Mouse (Mus musculus) G1E (cell line): ENCODE data around the gene Flywch2. TPM values are rescaled to one million over a fixed set of nuclear protein-coding genes. Genes with fewer than 3 reads are reported as not detected.

ENCODE experiments used
- ATAC-seq: 2 replicates; pipeline ENCODE4 v1.8.0; 2016; ENCODE audit warnings: mild to moderate bottlenecking; ENCODE audit not compliant: insufficient number of reproducible peaks, poor library complexity, low FRiP score, severe bottlenecking; ENCODE audit errors: extremely low read depth
- DNase-seq: peaks from one replicate; pipeline ENCODE4 v3.0.0; 2012; ENCODE audit warnings: low spot score
- H3K27me3 ChIP-seq: 2 replicates; pipeline ENCODE4 v1.6.1; 2012; ENCODE audit warnings: mild to moderate bottlenecking, low read length, inconsistent platforms; ENCODE audit not compliant: insufficient read depth
- H3K36me3 ChIP-seq: replicated peaks from 2 replicates; pipeline ENCODE3; 2012; ENCODE audit warnings: mild to moderate bottlenecking, inconsistent platforms
- H3K4me1 ChIP-seq: 2 replicates; pipeline ENCODE4 v1.6.1; 2012; ENCODE audit warnings: low read depth, low read length, inconsistent platforms, mixed read lengths; ENCODE audit not compliant: insufficient read depth
- H3K4me3 ChIP-seq: 2 replicates; pipeline ENCODE4 v1.5.1; 2012; ENCODE audit warnings: low read depth, mild to moderate bottlenecking, inconsistent platforms, low read length, moderate library complexity, mixed read lengths
- H3K9me3 ChIP-seq: replicated peaks from 2 replicates; pipeline ENCODE4 v1.6.1; 2012; ENCODE audit warnings: inconsistent platforms
- CTCF ChIP-seq: IDR thresholded peaks from 2 replicates; pipeline ENCODE4 v1.5.1; 2012; ENCODE audit warnings: low read depth, low read length, inconsistent platforms, mixed read lengths
- GATA1 ChIP-seq: IDR thresholded peaks from 2 replicates; pipeline ENCODE4 v1.6.1; 2012; ENCODE audit warnings: borderline replicate concordance, low read length, inconsistent platforms, mixed read lengths
- GATA2 ChIP-seq: IDR thresholded peaks from 2 replicates; pipeline ENCODE4 v1.6.1; 2012; ENCODE audit warnings: low read depth, low read length, inconsistent platforms, borderline replicate concordance
- POLR2AphosphoS5 ChIP-seq: IDR thresholded peaks from 2 replicates; pipeline ENCODE4 v1.6.1; 2012; ENCODE audit warnings: low read depth, low read length, inconsistent platforms; ENCODE audit not compliant: insufficient replicate concordance
- TAL1 ChIP-seq: conservative IDR thresholded peaks from 2 replicates; pipeline ENCODE4 v1.6.1; 2012; ENCODE audit warnings: low read depth, low read length, inconsistent platforms, mixed read lengths
- polyA plus RNA-seq: library from polyadenylated mRNA; stranded (reverse); fragments of >175 nt; gene quantifications from 2 replicates; pipeline ENCODE4 v1.2.3, GENCODE M21; 2012
- total RNA-seq, 2 experiments: library from RNA; stranded (forward) in 1 of 2; stranded (reverse) in 1 of 2; fragments of 200-1000 nt in 1 of 2; fragments of >200 nt in 1 of 2; fragmentation: Nextera tagmentation in 1 of 2; gene quantifications; 2 replicates each; pipeline ENCODE4 v1.2.3; 2014 to 2017

The Flywch2 gene
- total and polyA plus RNA-seq, 3 experiments: not detected

GRCm38 (mm10) chr17:23738836-23739201 lies 47.1 kb downstream of the Flywch2 start:
- no peak for TF ChIP-seq GATA2
- no peak for TF ChIP-seq CTCF
- TF ChIP-seq POLR2AphosphoS5: no peak
- no peak for TF ChIP-seq GATA1
- TF ChIP-seq TAL1: no peak
- Histone ChIP-seq H3K4me3 (no peak overlapping the region), H3K9me3 (no peaks in the 10 kb centered on the region), H3K36me3 (peaks cover 39% of the 10 kb centered on the region), H3K27me3 (peaks cover 59% of the 10 kb centered on the region), H3K4me1 (peaks cover 30% of the 10 kb centered on the region)
- DNase-seq: no peak
- no peak for ATAC-seq

- ATAC-seq: no peak
- peaks cover 50% of the 10 kb centered on the region for H3K27me3 ChIP-seq
Observed at GRCm38 (mm10) chr17:23737493-23738445, 48.1 kb downstream of the Flywch2 start.

GRCm38 (mm10) chr17:23734341-23734740 lies 51.5 kb downstream of the Flywch2 start:
- ATAC-seq (no peak), DNase-seq (no peak)
- H3K36me3 ChIP-seq: peaks cover 66% of the 10 kb centered on the region
- H3K4me1 ChIP-seq: peaks cover 14% of the 10 kb centered on the region
- H3K4me3 ChIP-seq: no peak overlapping the region
- peaks cover 17% of the 10 kb centered on the region for H3K27me3 ChIP-seq
- no peaks in the 10 kb centered on the region for H3K9me3 ChIP-seq
- no peak for TF ChIP-seq CTCF
- TF ChIP-seq GATA2: no peak
- TF ChIP-seq POLR2AphosphoS5: no peak
- TF ChIP-seq GATA1: no peak
- TF ChIP-seq TAL1: no peak

More at GRCm38 (mm10) chr17:23737493-23738445, 48.1 kb downstream of the Flywch2 start:
- peaks cover 49% of the 10 kb centered on the region for H3K36me3 ChIP-seq
- no peaks in the 10 kb centered on the region for H3K9me3 ChIP-seq
- H3K4me1 ChIP-seq: peaks cover 25% of the 10 kb centered on the region
- no peak for DNase-seq
- no peak for TF ChIP-seq GATA2
- no peak for TF ChIP-seq POLR2AphosphoS5
- TF ChIP-seq CTCF: no peak
- TF ChIP-seq GATA1: no peak
- 0 out of 2 replicates have a peak overlapping the region, but pooled peaks have one; percentile 5 for H3K4me3 ChIP-seq

- Histone ChIP-seq H3K36me3 (peaks cover 46% of the 10 kb centered on the region), H3K9me3 (no peaks in the 10 kb centered on the region), H3K4me3 (no peak overlapping the region), H3K4me1 (peaks cover 24% of the 10 kb centered on the region), H3K27me3 (no peaks in the 10 kb centered on the region)
- no peak for DNase-seq
- ATAC-seq: no peak
- TF ChIP-seq GATA1: no peak
- no peak for TF ChIP-seq CTCF
- no peak for TF ChIP-seq POLR2AphosphoS5
- no peak for TF ChIP-seq TAL1
- no peak for TF ChIP-seq GATA2
Observed at GRCm38 (mm10) chr17:23730441-23730840, 55.4 kb downstream of the Flywch2 start.

Other genes starting within 250 kb of the Flywch2 start
Only the 20 nearest of the 28 such genes appear.
- not detected in 2 replicates for gene Bicdl2, start 125.6 kb downstream of the Flywch2 start, total RNA-seq (2014; fragmentation: Nextera tagmentation)
- gene Bicdl2, start 125.6 kb downstream of the Flywch2 start, total RNA-seq (2017): not detected in 2 replicates
- not detected in 2 replicates for gene Bicdl2, start 125.6 kb downstream of the Flywch2 start, polyA plus RNA-seq
- 42.3 and 54.4 TPM in 2 replicates for gene Hcfc1r1, start 112.5 kb downstream of the Flywch2 start, total RNA-seq (2014; fragmentation: Nextera tagmentation)
- gene Hcfc1r1, start 112.5 kb downstream of the Flywch2 start, total RNA-seq (2017): 44.6 and 48.4 TPM in 2 replicates
- 330 and 356 TPM in 2 replicates for gene Hcfc1r1, start 112.5 kb downstream of the Flywch2 start, polyA plus RNA-seq
- 12.0 and 21.6 TPM in 2 replicates for gene Thoc6, start 112.2 kb downstream of the Flywch2 start, total RNA-seq (2014; fragmentation: Nextera tagmentation)
- gene Thoc6, start 112.2 kb downstream of the Flywch2 start, total RNA-seq (2017): 44.7 and 48.6 TPM in 2 replicates
- 79.7 and 80.0 TPM in 2 replicates for gene Thoc6, start 112.2 kb downstream of the Flywch2 start, polyA plus RNA-seq
- gene Tnfrsf12a, start 108.6 kb downstream of the Flywch2 start, total RNA-seq (2014; fragmentation: Nextera tagmentation): 1.3 and 3.4 TPM in 2 replicates
- 5.0 and 5.7 TPM in 2 replicates for gene Tnfrsf12a, start 108.6 kb downstream of the Flywch2 start, total RNA-seq (2017)
- 4.8 and 5.5 TPM in 2 replicates for gene Tnfrsf12a, start 108.6 kb downstream of the Flywch2 start, polyA plus RNA-seq
- not detected in 2 replicates for gene Cldn6, start 106.8 kb downstream of the Flywch2 start, total RNA-seq (2014; fragmentation: Nextera tagmentation)
- gene Cldn6, start 106.8 kb downstream of the Flywch2 start, total RNA-seq (2017): not detected in 2 replicates
- not detected in 2 replicates for gene Cldn6, start 106.8 kb downstream of the Flywch2 start, polyA plus RNA-seq
- gene Cldn9, start 102.1 kb downstream of the Flywch2 start, total RNA-seq (2014; fragmentation: Nextera tagmentation): not detected in 2 replicates
- not detected in 2 replicates for gene Cldn9, start 102.1 kb downstream of the Flywch2 start, total RNA-seq (2017)
- not detected in 2 replicates for gene Cldn9, start 102.1 kb downstream of the Flywch2 start, polyA plus RNA-seq
- gene 1520401A03Rik, start 63.3 kb downstream of the Flywch2 start, total RNA-seq (2014; fragmentation: Nextera tagmentation): not detected in 2 replicates
- gene 1520401A03Rik, start 63.3 kb downstream of the Flywch2 start, total RNA-seq (2017): 0.05 TPM in 1 of 2 replicates, not detected in the other
- gene 1520401A03Rik, start 63.3 kb downstream of the Flywch2 start, polyA plus RNA-seq: 0.02 TPM in 1 of 2 replicates, not detected in the other
- gene Pkmyt1, start 59.7 kb downstream of the Flywch2 start, total RNA-seq (2014; fragmentation: Nextera tagmentation): 33.5 and 41.1 TPM in 2 replicates
- 10.8 and 12.9 TPM in 2 replicates for gene Pkmyt1, start 59.7 kb downstream of the Flywch2 start, total RNA-seq (2017)
- 125 and 147 TPM in 2 replicates for gene Pkmyt1, start 59.7 kb downstream of the Flywch2 start, polyA plus RNA-seq
- gene Paqr4, start 45.2 kb downstream of the Flywch2 start, total RNA-seq (2014; fragmentation: Nextera tagmentation): 0.39 and 1.9 TPM in 2 replicates
- 2.6 and 3.2 TPM in 2 replicates for gene Paqr4, start 45.2 kb downstream of the Flywch2 start, total RNA-seq (2017)
- 2.3 and 3.5 TPM in 2 replicates for gene Paqr4, start 45.2 kb downstream of the Flywch2 start, polyA plus RNA-seq
- gene Kremen2, start 40.2 kb downstream of the Flywch2 start, total RNA-seq (2014; fragmentation: Nextera tagmentation): not detected in 2 replicates
- gene Kremen2, start 40.2 kb downstream of the Flywch2 start, total RNA-seq (2017): 0.05 and 0.29 TPM in 2 replicates
- gene Kremen2, start 40.2 kb downstream of the Flywch2 start, polyA plus RNA-seq: 1.2 and 1.4 TPM in 2 replicates
- 11.9 and 14.1 TPM in 2 replicates for gene Flywch1, start 14.5 kb downstream of the Flywch2 start, total RNA-seq (2014; fragmentation: Nextera tagmentation)
- 18.2 and 22.3 TPM in 2 replicates for gene Flywch1, start 14.5 kb downstream of the Flywch2 start, total RNA-seq (2017)
- 42.7 and 44.6 TPM in 2 replicates for gene Flywch1, start 14.5 kb downstream of the Flywch2 start, polyA plus RNA-seq
- 1,039 and 1,150 TPM in 2 replicates for gene Srrm2, start 4.5 kb upstream of the Flywch2 start, total RNA-seq (2014; fragmentation: Nextera tagmentation)
- 66.6 and 86.7 TPM in 2 replicates for gene Srrm2, start 4.5 kb upstream of the Flywch2 start, total RNA-seq (2017)
- gene Srrm2, start 4.5 kb upstream of the Flywch2 start, polyA plus RNA-seq: 141 and 329 TPM in 2 replicates
- 452 and 468 TPM in 2 replicates for gene Elob, start 43.1 kb upstream of the Flywch2 start, total RNA-seq (2014; fragmentation: Nextera tagmentation)
- 171 and 225 TPM in 2 replicates for gene Elob, start 43.1 kb upstream of the Flywch2 start, total RNA-seq (2017)
- gene Elob, start 43.1 kb upstream of the Flywch2 start, polyA plus RNA-seq: 658 and 984 TPM in 2 replicates
- gene Prss33, start 50.0 kb upstream of the Flywch2 start, total RNA-seq (2014; fragmentation: Nextera tagmentation): not detected in 2 replicates
- 0.11 TPM in 1 of 2 replicates, not detected in the other for gene Prss33, start 50.0 kb upstream of the Flywch2 start, total RNA-seq (2017)
- not detected in 2 replicates for gene Prss33, start 50.0 kb upstream of the Flywch2 start, polyA plus RNA-seq
- not detected in 2 replicates for gene Prss32, start 57.8 kb upstream of the Flywch2 start, total RNA-seq (2014; fragmentation: Nextera tagmentation)
- gene Prss32, start 57.8 kb upstream of the Flywch2 start, total RNA-seq (2017): 0.05 TPM in 1 of 2 replicates, not detected in the other
- gene Prss32, start 57.8 kb upstream of the Flywch2 start, polyA plus RNA-seq: not detected in 2 replicates
- not detected in 2 replicates for gene Prss41, start 58.1 kb upstream of the Flywch2 start, total RNA-seq (2014; fragmentation: Nextera tagmentation)
- gene Prss41, start 58.1 kb upstream of the Flywch2 start, total RNA-seq (2017): not detected in 2 replicates
- gene Prss41, start 58.1 kb upstream of the Flywch2 start, polyA plus RNA-seq: not detected in 2 replicates
- not detected in 2 replicates for gene Prss21, start 82.0 kb upstream of the Flywch2 start, total RNA-seq (2014; fragmentation: Nextera tagmentation)
- gene Prss21, start 82.0 kb upstream of the Flywch2 start, total RNA-seq (2017): not detected in 2 replicates
- not detected in 2 replicates for gene Prss21, start 82.0 kb upstream of the Flywch2 start, polyA plus RNA-seq
- gene Dcpp1, start 94.8 kb upstream of the Flywch2 start, total RNA-seq (2014; fragmentation: Nextera tagmentation): not detected in 2 replicates
- not detected in 2 replicates for gene Dcpp1, start 94.8 kb upstream of the Flywch2 start, total RNA-seq (2017)
- gene Dcpp1, start 94.8 kb upstream of the Flywch2 start, polyA plus RNA-seq: not detected in 2 replicates
- not detected in 2 replicates for gene Dcpp2, start 94.8 kb upstream of the Flywch2 start, total RNA-seq (2014; fragmentation: Nextera tagmentation)
- 0.22 TPM in 1 of 2 replicates, not detected in the other for gene Dcpp2, start 94.8 kb upstream of the Flywch2 start, total RNA-seq (2017)
- not detected in 2 replicates for gene Dcpp2, start 94.8 kb upstream of the Flywch2 start, polyA plus RNA-seq
- gene Dcpp3, start 131.4 kb upstream of the Flywch2 start, total RNA-seq (2014; fragmentation: Nextera tagmentation): not detected in 2 replicates
- gene Dcpp3, start 131.4 kb upstream of the Flywch2 start, total RNA-seq (2017): not detected in 2 replicates
- gene Dcpp3, start 131.4 kb upstream of the Flywch2 start, polyA plus RNA-seq: not detected in 2 replicates